Mouse (Mus musculus): Measurements from ENCODE around the gene Obp2a. TPM values are rescaled to one million over a fixed set of nuclear protein-coding genes. Genes with fewer than 3 reads are reported as not detected.
A peak's percentile ranks its signal among the peaks of the same experiment; 100 is the strongest.

The Obp2a gene
- polyA plus RNA-seq, 1 experiment from 2014 or later, result not detected

DNA sequence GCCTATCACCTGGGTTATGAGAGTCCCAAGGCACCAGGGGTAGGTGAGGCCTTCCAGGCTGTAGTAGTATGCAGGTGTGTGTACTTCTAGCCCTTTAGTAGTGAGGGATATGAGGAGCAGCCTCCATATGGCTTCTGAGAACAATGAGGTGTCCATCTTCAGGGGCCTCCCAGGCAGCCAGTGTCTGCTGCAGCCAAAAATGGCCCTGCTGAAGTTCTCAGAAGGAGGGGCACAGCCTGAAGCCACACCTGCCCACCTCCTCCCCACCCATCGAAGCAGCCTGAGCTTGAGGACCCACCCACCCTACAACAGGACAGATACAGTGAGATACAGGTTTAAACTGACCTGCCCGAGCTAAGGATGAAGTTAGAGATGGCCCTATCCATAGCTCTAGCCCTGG, 17.4 kb upstream of the Obp2a start, which contains the start of gene Lcn10:
Gene Lcn10, plus strand, starts transcription at position 301 of the 400 bp plus-strand sequence.
- Histone ChIP-seq H3K27ac (ENCODE audit: low read length) (no peak within 1 kb of the TSS), H3K27me3 (replicated peaks; ENCODE audit: insufficient read depth, low read length) (no peaks in the 10 kb centered on the region), H3K4me2 (replicated peaks; ENCODE audit: low read depth, low read length) (no peak within 1 kb of the TSS), H3K9me3 (ENCODE audit: low read length) (no peaks in the 10 kb centered on the region), H3K4me3 (ENCODE audit: low read depth, low read length) (no peak within 1 kb of the TSS), H3K4me1 (ENCODE audit: insufficient read depth, low read depth, low read length) (no peaks in the 10 kb centered on the region), H3K36me3 (ENCODE audit: insufficient read depth, low read length) (no peaks in the 10 kb centered on the region), H3K9ac (replicated peaks; ENCODE audit: low read depth) (no peak within 1 kb of the TSS)
- no peak for TF ChIP-seq EP300 (IDR thresholded peaks at IDR 0.05)
- no peak for TF ChIP-seq CTCF (IDR thresholded peaks at IDR 0.05)
- 46% methylated on average over 2 of the region's 2 CpGs for WGBS
- DNase-seq (ENCODE audit: low spot score) (no peak), ATAC-seq (no peak)

DNA sequence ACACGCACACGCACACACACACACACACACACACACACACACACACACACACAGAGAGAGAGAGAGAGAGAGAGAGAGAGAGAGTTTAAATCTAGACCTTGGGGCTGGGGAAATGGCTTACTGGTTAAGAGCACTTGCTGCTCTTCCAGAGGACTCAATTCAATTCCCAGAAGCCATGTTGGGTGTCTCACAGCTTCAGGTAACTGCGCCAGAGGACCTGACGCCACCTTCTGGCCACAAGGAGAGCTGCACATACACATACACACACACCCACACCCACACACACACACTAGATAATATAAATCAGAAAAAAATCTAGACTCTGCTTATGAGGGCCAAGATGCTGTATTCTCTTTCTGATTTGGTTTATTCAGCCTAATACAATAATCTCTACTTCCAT, 12.9 kb upstream of the Obp2a start:
- Histone ChIP-seq H3K27ac (ENCODE audit: low read length) (no peak overlapping the region), H3K4me3 (ENCODE audit: low read depth, low read length) (no peak overlapping the region), H3K9me3 (ENCODE audit: low read length) (no peaks in the 10 kb centered on the region), H3K27me3 (replicated peaks; ENCODE audit: insufficient read depth, low read length) (no peaks in the 10 kb centered on the region), H3K36me3 (ENCODE audit: insufficient read depth, low read length) (no peaks in the 10 kb centered on the region), H3K9ac (replicated peaks; ENCODE audit: low read depth) (no peak overlapping the region), H3K4me2 (replicated peaks; ENCODE audit: low read depth, low read length) (no peak overlapping the region), H3K4me1 (ENCODE audit: insufficient read depth, low read depth, low read length) (no peaks in the 10 kb centered on the region)
- TF ChIP-seq EP300 (IDR thresholded peaks at IDR 0.05) (no peak), CTCF (IDR thresholded peaks at IDR 0.05) (no peak)
- no peak for DNase-seq (ENCODE audit: low spot score)
- WGBS, result 49% methylated on average over 3 of the region's 4 CpGs
- no peak for ATAC-seq

DNA sequence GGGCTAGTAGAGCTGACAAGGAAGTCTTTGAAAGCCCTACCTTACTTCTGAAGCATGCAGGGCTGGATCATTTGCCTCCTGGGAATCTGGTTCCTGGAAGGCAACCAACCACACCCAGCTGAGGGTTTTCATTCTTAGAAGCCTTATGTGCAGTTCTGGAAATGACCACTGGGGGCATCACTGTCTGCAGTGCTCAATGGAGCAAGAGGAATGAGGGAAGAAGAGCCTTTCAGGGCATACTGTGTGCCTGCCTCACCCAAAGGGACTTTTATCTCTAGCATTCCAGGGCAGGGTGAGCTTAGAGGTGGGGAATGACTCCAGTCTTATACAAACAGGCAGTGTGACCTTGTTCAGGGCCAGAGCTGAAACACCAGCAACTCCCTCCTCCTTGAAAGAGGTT, 5.2 kb upstream of the Obp2a start:
- Histone ChIP-seq H3K4me1 (ENCODE audit: insufficient read depth, low read depth, low read length) (no peaks in the 10 kb centered on the region), H3K9me3 (ENCODE audit: low read length) (no peaks in the 10 kb centered on the region), H3K27ac (ENCODE audit: low read length) (no peak overlapping the region), H3K36me3 (ENCODE audit: insufficient read depth, low read length) (no peaks in the 10 kb centered on the region), H3K9ac (replicated peaks; ENCODE audit: low read depth) (no peak overlapping the region), H3K4me2 (replicated peaks; ENCODE audit: low read depth, low read length) (no peak overlapping the region), H3K4me3 (ENCODE audit: low read depth, low read length) (no peak overlapping the region), H3K27me3 (replicated peaks; ENCODE audit: insufficient read depth, low read length) (no peaks in the 10 kb centered on the region)
- DNase-seq (ENCODE audit: low spot score) (peak; percentile 59), ATAC-seq (no peak)
- TF ChIP-seq EP300 (IDR thresholded peaks at IDR 0.05) (no peak), CTCF (IDR thresholded peaks at IDR 0.05) (peak; percentile 81)

DNA sequence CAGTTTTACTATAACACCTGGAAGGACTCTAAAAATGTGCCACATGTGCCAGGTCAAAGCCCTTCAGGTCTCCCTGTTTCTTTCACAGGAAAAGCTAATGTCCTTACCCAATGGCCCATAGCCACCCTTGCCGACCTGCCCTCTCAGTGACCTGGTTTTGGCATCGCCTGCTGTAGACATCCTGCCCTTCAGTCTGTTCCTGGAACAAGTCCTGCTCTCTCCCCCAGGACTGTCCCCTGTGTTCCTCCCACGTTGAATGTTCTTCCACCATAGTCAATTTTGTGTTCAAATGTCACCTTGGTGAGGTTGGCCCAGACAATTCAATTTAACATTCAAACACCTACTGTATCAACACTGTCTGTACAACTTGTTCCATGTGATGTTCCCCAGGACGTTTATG, 2.9 kb upstream of the Obp2a start:
- Histone ChIP-seq H3K27me3 (replicated peaks; ENCODE audit: insufficient read depth, low read length) (no peaks in the 10 kb centered on the region), H3K4me2 (replicated peaks; ENCODE audit: low read depth, low read length) (no peak overlapping the region), H3K36me3 (ENCODE audit: insufficient read depth, low read length) (no peaks in the 10 kb centered on the region), H3K9me3 (ENCODE audit: low read length) (no peaks in the 10 kb centered on the region), H3K4me1 (ENCODE audit: insufficient read depth, low read depth, low read length) (no peaks in the 10 kb centered on the region), H3K27ac (ENCODE audit: low read length) (no peak overlapping the region), H3K9ac (replicated peaks; ENCODE audit: low read depth) (no peak overlapping the region), H3K4me3 (ENCODE audit: low read depth, low read length) (no peak overlapping the region)
- no peak for DNase-seq (ENCODE audit: low spot score)
- TF ChIP-seq EP300 (IDR thresholded peaks at IDR 0.05) (no peak), CTCF (IDR thresholded peaks at IDR 0.05) (no peak)
- 47% methylated on average over 4 of the region's 4 CpGs for WGBS
- ATAC-seq, result no peak

DNA sequence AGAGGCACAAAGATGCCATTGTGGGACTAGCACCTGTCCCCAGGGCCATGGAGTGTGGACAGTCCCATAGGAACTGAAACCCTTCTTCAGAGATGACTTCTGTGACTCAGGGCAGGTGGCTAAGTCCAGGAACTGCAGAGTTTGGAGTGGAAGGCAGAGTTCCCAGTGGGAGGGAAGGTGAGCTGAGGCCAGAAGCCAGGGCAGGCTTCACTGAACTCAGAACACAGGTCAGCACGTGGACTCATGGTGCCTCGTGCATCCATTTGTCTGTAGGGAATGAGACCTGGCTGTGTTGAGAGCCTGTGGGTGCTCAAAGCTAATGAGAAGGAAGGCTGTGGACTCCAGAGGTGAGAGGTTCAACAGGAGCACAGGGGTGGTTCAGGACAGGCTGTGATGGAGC, 1.1 kb upstream of the Obp2a start:
- no peaks in the 10 kb centered on the region for H3K36me3 ChIP-seq (ENCODE audit: insufficient read depth, low read length)
- H3K4me1 ChIP-seq (ENCODE audit: insufficient read depth, low read depth, low read length), result no peaks in the 10 kb centered on the region
- H3K4me2 ChIP-seq (replicated peaks; ENCODE audit: low read depth, low read length), result no peak overlapping the region
- no peaks in the 10 kb centered on the region for H3K9me3 ChIP-seq (ENCODE audit: low read length)
- no peak overlapping the region for H3K9ac ChIP-seq (replicated peaks; ENCODE audit: low read depth)
- 82% methylated on average over 2 of the region's 2 CpGs for WGBS
- ATAC-seq (no peak), DNase-seq (ENCODE audit: low spot score) (no peak)
- no peak overlapping the region for H3K4me3 ChIP-seq (ENCODE audit: low read depth, low read length)
- no peak for TF ChIP-seq EP300 (IDR thresholded peaks at IDR 0.05)
- TF ChIP-seq CTCF (IDR thresholded peaks at IDR 0.05), result no peak
- H3K27ac ChIP-seq (ENCODE audit: low read length), result no peak overlapping the region
- H3K27me3 ChIP-seq (replicated peaks; ENCODE audit: insufficient read depth, low read length), result no peaks in the 10 kb centered on the region

DNA sequence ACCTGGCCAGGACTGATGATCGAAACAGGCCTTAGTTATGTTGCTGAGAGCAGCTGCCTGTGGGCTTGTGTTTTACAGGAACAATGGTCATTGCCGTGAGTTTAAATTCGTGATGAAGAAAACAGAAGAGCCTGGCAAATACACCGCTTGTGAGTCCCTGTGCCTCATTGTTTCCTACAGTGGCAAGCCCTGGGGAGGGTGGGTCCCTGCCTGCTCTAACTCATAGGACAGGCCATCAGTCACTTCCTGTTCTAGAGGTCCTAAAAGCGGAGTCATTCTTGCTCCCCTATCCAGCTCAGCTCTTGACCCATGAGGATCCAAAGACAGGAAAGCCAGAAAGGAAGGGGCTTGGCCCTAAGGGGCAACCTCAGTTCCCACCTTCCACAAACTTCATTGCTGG, 1.2 kb downstream of the Obp2a start:
- no peak for ATAC-seq
- Histone ChIP-seq H3K9ac (replicated peaks; ENCODE audit: low read depth) (no peak overlapping the region), H3K4me2 (replicated peaks; ENCODE audit: low read depth, low read length) (no peak overlapping the region), H3K9me3 (ENCODE audit: low read length) (no peaks in the 10 kb centered on the region), H3K27ac (ENCODE audit: low read length) (no peak overlapping the region), H3K4me3 (ENCODE audit: low read depth, low read length) (no peak overlapping the region), H3K36me3 (ENCODE audit: insufficient read depth, low read length) (no peaks in the 10 kb centered on the region), H3K4me1 (ENCODE audit: insufficient read depth, low read depth, low read length) (no peaks in the 10 kb centered on the region), H3K27me3 (replicated peaks; ENCODE audit: insufficient read depth, low read length) (no peaks in the 10 kb centered on the region)
- no peak for DNase-seq (ENCODE audit: low spot score)
- 68% methylated on average over 5 of the region's 5 CpGs for WGBS
- TF ChIP-seq EP300 (IDR thresholded peaks at IDR 0.05) (no peak), CTCF (IDR thresholded peaks at IDR 0.05) (no peak)

DNA sequence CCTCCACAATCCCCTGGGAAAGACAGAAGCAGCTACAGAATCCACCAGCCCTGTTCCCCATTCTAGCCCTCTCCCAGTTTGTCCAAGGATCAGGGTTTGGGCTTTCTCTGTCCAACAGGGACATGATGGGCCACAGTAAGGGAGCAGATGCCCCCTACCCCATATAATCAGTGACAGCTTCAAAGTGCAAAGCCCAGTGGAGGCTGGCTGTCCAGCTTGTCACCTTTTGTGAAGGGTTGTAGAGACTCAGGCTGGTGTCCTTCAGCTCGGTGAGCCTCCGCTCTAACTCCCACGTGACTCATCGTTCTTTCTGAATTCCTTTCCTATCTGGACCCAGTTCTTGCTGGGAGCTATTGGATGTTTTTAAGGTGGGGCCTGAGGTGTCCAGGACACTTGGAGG, 3.9 kb downstream of the Obp2a start:
- ATAC-seq, result no peak
- H3K4me2 ChIP-seq (replicated peaks; ENCODE audit: low read depth, low read length), result no peak overlapping the region
- no peak for TF ChIP-seq CTCF (IDR thresholded peaks at IDR 0.05)
- no peak for TF ChIP-seq EP300 (IDR thresholded peaks at IDR 0.05)
- H3K9me3 ChIP-seq (ENCODE audit: low read length), result no peaks in the 10 kb centered on the region
- DNase-seq (ENCODE audit: low spot score), result no peak
- no peaks in the 10 kb centered on the region for H3K36me3 ChIP-seq (ENCODE audit: insufficient read depth, low read length)
- no peak overlapping the region for H3K4me3 ChIP-seq (ENCODE audit: low read depth, low read length)
- no peak overlapping the region for H3K9ac ChIP-seq (replicated peaks; ENCODE audit: low read depth)
- no peak overlapping the region for H3K27ac ChIP-seq (ENCODE audit: low read length)
- no peaks in the 10 kb centered on the region for H3K27me3 ChIP-seq (replicated peaks; ENCODE audit: insufficient read depth, low read length)
- 71% methylated on average over 4 of the region's 4 CpGs for WGBS
- no peaks in the 10 kb centered on the region for H3K4me1 ChIP-seq (ENCODE audit: insufficient read depth, low read depth, low read length)
